Mouse (Mus musculus): ENCODE data around the gene Med24.

The Med24 gene

GRCm38 (mm10) chr11:98729119-98729588, at the start of gene Med24:
TSS of gene Med24 (minus strand) at chr11:98729435.
- DNase-seq (ENCODE audit: low spot score in 2 of 2) = peak; percentile 81 to 84

GRCm38 (mm10) chr11:98777888-98778287, 48.7 kb upstream of the Med24 start:
- DNase-seq (ENCODE audit: low spot score in 2 of 2) = no peak

GRCm38 (mm10) chr11:98776843-98777590, 47.8 kb upstream of the Med24 start:
- DNase-seq (ENCODE audit: low spot score in 2 of 2) = peak in 1 of 2 experiments; percentile 58

- DNase-seq (ENCODE audit: low spot score in 2 of 2) = peak in 1 of 2 experiments; percentile 28
These were observed 47.0 kb upstream of the Med24 start for GRCm38 (mm10) chr11:98776052-98776764.

DNA sequence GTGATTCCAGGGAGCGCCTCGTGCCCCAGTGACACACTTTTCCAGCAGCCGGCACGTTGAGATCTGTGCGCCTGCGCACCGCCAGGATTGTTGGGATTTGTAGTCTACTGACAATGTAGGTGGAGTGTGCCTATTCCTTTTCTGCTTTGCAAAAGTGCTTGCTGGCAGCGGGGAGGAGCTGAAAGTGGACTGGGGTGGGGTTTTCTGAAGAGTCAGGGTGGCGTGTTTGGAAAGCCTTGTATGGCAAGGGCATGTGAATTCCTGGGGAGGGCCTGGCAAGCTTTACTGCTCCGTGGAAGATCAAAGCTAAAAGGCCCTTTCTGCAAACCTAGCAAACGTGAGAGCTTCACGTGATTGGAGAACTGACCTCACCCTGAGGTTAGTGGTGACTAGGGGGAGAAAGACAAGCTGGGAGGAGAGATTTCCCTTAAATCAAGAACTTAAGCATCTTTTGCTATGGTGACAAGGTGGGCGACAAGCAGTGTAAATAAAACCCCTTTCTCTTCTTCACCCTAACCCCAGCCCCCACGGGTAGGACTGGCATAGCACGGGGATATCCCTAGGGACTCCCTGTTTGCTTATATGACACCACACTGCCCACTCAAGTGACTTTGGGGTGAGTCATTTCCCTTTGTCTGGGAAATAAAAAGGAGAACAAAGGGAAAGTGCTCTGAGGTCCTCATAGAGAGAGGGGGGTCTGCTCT, 46.3 kb upstream of the Med24 start:
- peak; percentile 98 to 99 for DNase-seq (ENCODE audit: low spot score in 2 of 2)

GRCm38 (mm10) chr11:98774582-98775347, 45.5 kb upstream of the Med24 start, which contains the start of gene Nr1d1:
TSS of gene Nr1d1 (minus strand) at chr11:98775333.
- no peak for DNase-seq (ENCODE audit: low spot score in 2 of 2)

GRCm38 (mm10) chr11:98773635-98774295, 44.5 kb upstream of the Med24 start:
- peak; percentile 98 to 99 for DNase-seq (ENCODE audit: low spot score in 2 of 2)

DNA sequence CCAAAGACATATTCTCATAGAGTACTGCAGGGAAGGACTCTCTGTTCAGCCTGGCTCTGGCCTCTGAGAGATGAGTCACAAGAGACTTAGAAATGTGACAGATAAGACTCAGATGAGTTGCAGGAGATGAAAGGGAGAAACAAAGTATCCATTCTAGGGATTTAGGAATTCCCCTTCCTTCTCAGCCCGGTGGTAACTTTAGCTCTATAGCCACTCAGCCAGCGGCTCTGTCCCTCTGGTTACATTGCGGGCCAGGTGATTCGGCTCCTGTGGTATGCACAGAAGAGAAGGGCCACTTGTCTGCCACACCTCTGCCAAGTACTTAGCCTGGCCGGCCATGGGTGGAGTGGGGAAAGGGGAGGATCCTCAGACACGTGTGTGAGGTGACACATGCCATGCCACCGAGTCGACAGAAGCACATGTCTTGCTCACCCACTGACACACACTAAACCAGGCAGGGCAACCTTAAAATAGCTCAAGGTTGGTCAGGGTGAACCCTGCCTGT, 43.5 kb upstream of the Med24 start:
- no peak for DNase-seq (ENCODE audit: low spot score in 2 of 2)

- no peak for DNase-seq (ENCODE audit: low spot score in 2 of 2)
These were observed 42.8 kb upstream of the Med24 start for GRCm38 (mm10) chr11:98771844-98772525.

GRCm38 (mm10) chr11:98771131-98771530, 41.9 kb upstream of the Med24 start:
- no peak for DNase-seq (ENCODE audit: low spot score in 2 of 2)

GRCm38 (mm10) chr11:98770096-98770975, 41.1 kb upstream of the Med24 start:
- no peak for DNase-seq (ENCODE audit: low spot score in 2 of 2)

DNA sequence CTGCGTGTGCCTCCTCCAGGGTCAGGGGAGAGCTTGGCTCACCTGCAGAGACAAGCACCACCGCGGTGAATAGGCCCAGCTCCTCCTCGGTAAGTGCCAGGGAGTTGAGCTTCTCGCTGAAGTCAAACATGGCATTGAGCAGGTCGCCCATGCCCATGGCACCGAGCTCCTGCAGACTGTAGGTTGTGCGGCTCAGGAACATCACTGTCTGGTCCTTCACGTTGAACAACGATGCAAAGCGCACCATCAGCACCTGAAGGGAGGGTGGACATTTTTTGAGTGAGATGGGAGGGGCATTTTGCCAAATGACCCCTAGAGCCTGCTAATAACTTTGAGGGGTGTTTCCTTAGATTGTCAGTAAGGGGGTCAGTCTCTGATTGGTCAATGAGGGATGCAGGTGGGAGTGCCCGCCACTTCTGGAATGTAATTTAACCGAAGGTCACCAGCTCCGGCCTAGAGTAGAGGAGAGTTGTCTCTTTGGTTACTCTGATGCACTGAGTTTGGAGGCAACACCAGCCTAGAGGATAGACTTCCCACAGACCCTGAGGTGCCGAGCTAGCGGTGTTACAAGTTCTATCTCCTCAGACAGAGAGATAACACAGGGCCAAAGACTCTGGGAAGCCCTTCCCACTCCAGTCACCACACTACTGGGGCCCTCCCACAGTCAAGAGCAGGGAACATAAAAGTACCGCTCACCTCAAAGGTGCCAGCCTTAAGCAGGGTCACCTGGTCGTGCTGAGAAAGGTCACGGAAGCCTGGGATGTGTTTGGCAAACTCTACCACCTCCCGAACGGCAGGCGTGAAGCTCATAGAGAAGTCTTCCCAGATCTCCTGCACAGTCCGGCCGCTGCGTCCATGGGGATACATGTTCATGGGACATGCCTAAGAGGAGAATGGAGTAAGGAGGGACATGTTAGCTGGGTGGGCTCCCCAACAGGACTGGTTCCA, 40.0 kb upstream of the Med24 start:
- DNase-seq (ENCODE audit: low spot score in 2 of 2) = no peak

DNA sequence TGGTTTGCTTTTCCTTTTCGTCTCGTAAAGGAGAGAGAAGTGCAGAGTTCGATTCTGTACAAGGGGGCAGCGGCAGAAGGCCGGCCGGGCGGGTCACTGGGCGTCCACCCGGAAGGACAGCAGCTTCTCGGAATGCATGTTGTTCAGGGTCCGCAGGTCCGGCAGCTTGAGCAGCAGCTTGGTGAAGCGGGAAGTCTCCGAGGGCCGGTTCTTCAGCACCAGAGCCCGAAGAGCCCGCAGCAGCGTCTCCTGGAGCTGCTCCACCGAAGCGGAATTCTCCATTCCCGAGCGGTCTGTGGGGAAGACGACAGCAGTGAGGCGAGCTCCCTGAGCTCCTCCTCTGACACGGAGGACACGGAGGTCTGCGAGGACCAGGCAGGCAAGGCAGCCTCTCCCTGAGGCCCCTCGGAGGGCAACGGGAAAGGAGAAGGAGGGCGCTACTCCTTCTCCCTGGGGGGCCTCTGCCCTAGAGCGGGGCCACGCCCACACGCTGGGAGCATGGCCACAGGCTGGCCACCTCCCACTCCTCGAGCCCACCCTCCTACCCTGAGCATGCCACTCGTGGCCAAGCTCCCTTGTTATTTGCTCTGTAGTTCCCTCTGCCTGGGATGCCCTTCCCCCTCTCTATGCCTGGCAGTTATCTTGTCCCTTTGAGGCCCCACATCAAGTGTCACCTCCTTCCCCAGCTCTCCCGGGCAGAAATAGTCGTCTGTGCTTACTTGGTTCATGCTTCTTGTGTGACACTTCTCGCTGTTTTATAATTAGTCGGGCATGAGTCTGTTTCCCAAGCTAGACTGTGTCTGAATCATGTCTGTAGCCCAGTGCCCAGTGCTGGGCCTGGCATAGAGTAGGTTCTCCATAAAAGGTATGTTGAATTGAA, 39.1 kb upstream of the Med24 start:
- DNase-seq (ENCODE audit: low spot score in 2 of 2) = no peak

DNA sequence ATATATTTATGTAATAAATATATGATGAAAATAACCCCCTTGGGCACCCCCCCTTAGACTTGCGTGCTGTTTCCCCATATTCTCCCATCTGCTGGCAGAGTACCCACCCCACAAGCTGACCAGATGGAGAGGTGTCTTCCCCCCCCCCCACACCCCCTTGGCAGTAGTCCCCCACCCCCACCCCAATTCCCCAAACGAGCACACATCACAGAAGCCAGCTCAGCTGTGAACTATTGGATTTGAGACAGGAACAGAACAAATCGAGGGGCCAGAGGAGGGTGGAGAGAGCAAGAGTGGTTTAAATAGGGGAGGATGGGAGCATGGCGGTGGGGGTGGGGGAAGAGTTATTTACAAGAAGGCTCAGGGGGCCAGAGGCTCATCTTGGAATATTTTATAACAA, 38.5 kb upstream of the Med24 start:
- DNase-seq (ENCODE audit: low spot score in 2 of 2) = no peak

DNA sequence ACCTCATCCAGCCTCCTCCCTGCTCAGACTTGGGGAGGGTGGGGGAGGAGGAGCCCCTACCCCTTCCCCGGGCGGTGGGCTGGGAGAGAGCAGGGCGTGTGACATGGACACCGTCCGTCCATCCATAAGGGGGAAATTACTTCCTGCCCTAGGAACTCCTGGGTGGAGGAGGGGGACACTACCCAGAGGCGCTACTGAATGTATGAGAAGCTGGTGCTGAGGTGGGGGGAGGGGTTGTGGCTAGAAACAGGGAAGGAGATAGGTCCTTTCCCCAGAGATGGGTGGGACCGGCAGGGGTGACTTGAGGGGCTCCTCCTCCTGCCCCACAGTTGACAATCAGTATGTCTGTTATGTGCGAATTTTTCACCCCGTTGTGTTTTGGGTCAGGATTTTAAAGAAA, 38.0 kb upstream of the Med24 start:
- no peak for DNase-seq (ENCODE audit: low spot score in 2 of 2)

- no peak for DNase-seq (ENCODE audit: low spot score in 2 of 2)
These were observed 37.6 kb upstream of the Med24 start for GRCm38 (mm10) chr11:98766816-98767215.

- DNase-seq (ENCODE audit: low spot score in 2 of 2) = no peak
These were observed 37.1 kb upstream of the Med24 start for GRCm38 (mm10) chr11:98766346-98766745.

Measured in urinary bladder, postnatal 4 days (tissue).